Mouse (Mus musculus): ENCODE data around the gene Nsun2. TPM values are rescaled to one million over a fixed set of nuclear protein-coding genes. Genes with fewer than 3 reads are reported as not detected.
"Not testable (repeated sequence)": the region's sequence is repeated elsewhere in the genome, so short reads cannot be mapped to it uniquely, and the experiment has no call there.

Nsun2 gene
- polyA plus RNA-seq, 1 experiment = 64.6 TPM

GRCm38 (mm10) chr13:69583591-69583990 is 50.0 kb downstream of the Nsun2 start:
- no peak for DNase-seq (ENCODE audit: extremely low spot score in 1 of 2, low spot score in 1 of 2)

DNA sequence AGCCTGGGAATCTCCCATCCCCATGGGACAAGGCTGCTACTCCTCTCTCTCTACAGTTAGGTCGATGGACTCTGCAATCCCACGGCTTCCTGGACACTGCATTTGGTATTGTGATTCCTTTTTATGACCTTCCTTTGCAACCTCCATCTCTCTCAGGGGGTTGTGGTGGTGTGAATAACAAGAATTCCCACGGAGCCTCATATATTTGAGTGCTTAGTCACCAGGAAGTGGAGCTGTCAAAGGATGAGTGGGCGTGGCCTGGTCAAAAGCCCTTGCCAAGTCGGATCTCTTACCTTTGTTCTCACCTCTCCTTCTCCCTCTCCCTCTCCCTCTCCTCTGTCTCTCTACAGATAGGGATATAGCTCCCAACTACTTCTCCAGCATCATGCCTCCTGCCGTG is 52.3 kb downstream of the Nsun2 start:
- no peak for DNase-seq (ENCODE audit: extremely low spot score in 1 of 2, low spot score in 1 of 2)

DNA sequence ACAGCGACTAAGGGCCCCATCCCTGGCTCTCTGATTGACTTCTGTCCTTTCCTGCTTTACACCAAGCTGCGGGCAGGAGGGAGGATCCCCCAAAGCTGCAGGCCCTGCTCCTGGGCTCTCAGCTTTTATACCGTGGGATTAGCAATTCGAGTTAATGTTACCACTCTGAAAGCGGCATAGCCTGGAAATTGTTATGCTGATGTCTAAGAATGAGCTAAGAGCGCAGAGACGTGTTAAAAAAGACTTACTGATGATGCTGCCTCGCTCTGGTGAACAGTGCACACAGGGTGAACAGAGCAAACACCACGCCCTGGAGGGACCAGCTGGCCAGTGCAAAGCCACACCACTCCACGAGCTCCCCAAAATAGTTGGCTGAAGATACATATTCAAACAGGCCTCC is 52.8 kb downstream of the Nsun2 start:
- no peak for DNase-seq (ENCODE audit: extremely low spot score in 1 of 2, low spot score in 1 of 2)

DNA sequence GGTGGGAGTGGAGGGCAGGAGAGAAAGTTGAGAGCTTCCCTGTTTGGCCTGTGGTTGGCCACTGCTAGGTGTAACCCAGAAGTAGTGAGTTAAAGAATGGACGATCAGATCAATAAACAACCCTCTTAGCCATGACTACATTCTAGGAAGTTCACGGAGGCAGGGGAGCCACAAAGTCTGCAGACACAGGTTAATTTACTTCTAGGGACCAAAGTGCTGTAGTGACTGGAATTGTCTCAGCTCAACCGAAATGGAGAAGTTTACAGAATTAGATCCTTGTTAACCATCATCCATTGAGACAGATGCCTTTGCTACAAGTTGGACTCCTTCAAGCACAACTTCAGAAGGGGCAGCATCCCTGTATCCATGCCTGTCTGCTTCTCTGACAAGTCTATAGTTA is 54.3 kb downstream of the Nsun2 start:
- DNase-seq (ENCODE audit: extremely low spot score in 1 of 2, low spot score in 1 of 2) = no peak

DNA sequence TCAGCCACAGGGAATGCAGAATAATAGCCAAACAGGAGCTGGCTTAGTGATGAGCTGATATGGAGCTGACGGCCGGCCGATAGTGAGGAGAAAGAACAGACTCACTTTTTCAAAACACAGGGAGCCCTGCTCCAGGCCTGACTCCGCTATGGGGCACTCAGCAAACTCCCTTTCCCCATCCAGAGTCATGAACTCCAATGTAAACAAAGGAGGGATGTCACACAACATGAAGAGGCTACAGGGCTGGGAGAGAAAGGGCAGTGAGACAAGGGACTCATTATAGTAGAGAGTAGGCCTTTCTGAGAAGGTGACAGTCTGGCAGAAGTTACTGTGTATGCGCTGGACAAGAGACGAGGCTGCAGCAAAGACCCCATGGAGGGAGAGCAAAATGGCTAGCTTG is 54.7 kb downstream of the Nsun2 start:
- no peak for DNase-seq (ENCODE audit: extremely low spot score in 1 of 2, low spot score in 1 of 2)

DNA sequence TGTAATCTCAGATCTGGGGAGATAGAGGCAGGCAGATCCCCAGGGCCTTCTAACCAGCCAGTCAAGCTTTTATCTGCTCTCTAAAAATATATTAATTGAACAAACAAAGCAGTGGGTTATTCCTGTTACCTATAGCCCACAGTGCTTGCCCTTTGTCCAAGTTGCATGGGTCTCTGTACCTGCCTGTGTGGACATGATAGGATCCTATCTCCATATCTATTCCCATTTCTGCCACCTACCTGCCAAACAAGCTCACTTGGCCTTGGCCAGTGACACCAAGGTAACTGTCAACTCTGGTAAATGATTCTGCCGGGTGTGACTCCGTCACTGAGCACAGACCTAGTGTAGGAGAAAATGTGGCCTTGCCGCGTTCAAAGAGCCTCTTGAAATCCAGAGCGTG is 57.8 kb downstream of the Nsun2 start:
- no peak for DNase-seq (ENCODE audit: extremely low spot score in 1 of 2, low spot score in 1 of 2)

DNA sequence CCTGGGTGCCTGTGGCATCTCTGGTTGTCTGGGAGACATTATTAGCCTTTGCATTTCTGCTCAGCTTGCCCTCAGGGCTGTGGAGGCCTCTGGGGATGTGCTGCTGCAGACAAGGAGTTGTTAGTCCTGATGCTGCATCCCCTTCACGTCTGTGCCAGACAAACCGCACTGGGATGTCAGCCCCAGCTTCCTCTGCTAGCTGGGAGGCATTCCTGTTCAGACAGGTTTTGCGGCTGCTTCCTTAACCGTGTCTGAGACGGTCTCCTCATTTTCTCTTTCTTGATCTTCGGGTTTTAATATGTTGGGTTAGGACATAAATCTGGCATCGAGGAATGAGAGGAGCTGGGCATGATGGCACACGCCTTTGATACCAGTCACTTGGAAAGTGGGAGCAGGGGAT is 58.7 kb downstream of the Nsun2 start:
- no peak for DNase-seq (ENCODE audit: extremely low spot score in 1 of 2, low spot score in 1 of 2)

DNA sequence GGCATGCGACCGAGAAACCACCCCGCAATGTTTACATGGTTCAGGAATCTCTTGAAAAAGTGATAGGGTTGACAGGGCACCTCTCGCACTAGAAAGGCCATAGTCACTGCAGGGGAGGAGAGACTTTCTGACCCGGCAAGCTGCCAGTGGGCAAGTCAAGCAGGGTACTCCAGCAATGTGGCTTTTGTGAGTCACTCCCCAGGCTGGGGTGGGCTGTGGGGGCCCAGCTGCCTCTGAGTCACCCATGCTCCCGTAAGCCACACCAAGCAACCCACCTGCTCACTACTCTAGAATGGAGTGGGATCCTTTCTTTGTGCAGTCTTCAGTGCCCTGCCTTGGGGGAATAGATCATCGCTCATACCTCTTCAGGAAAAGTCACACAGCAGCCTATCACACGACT is 59.9 kb downstream of the Nsun2 start:
- no peak for DNase-seq (ENCODE audit: extremely low spot score in 1 of 2, low spot score in 1 of 2)

DNA sequence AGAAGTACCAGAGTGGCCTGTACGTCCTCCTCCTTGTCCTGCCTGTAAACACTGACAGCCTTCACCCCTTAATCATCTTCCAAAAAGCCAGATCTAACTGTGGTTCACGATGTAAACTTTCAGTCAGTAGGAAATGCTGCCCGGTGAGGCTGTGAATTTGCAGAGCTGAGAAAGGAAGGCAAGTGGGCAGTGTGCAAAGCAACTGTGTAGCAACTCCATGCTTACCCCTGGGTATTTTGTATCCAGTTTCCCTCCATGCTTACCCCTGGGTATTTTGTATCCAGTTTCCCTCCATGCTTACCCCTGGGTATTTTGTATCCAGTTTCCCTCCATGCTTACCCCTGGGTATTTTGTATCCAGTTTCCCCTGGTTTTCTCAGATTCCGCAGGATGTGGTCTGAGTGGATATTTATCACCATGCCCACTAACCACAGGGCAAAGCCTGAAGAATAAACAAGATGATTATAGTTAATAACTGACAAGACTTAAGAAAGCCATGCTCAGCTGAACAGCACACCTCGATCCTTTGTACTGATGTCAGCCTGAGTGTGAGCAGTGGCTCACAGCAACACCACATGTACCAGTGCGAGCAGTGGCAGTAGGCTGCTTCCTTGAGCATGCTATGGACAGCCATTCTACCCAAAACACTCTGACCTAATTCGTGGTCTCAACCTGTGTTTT is 61.2 kb downstream of the Nsun2 start:
- no peak for DNase-seq (ENCODE audit: extremely low spot score in 1 of 2, low spot score in 1 of 2)

GRCm38 (mm10) chr13:69595911-69596310 is 62.4 kb downstream of the Nsun2 start:
- DNase-seq (ENCODE audit: extremely low spot score in 1 of 2, low spot score in 1 of 2) = no peak

- DNase-seq (ENCODE audit: extremely low spot score in 1 of 2, low spot score in 1 of 2) = no peak
Measured at GRCm38 (mm10) chr13:69596515-69596914, 63.0 kb downstream of the Nsun2 start.

DNA sequence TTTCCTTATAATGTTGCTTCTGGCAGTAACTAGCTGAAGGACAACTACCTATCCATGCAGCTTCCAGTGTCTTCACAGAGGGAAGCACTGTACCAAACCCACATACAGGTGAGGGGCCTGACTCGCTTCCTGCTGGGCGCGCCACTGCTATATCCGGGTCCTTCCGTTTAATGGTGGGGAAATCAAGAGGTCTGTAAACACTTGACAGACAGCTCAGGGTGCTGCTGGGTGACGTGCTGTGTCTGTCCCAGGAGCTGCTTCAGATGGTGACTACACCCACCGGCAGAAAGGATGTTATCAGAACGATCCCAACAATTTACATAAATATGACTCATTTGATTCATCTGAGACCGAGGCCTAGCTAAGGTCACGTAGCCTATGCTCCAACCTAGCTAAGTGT is 65.3 kb downstream of the Nsun2 start:
- no peak for DNase-seq (ENCODE audit: extremely low spot score in 1 of 2, low spot score in 1 of 2)

DNA sequence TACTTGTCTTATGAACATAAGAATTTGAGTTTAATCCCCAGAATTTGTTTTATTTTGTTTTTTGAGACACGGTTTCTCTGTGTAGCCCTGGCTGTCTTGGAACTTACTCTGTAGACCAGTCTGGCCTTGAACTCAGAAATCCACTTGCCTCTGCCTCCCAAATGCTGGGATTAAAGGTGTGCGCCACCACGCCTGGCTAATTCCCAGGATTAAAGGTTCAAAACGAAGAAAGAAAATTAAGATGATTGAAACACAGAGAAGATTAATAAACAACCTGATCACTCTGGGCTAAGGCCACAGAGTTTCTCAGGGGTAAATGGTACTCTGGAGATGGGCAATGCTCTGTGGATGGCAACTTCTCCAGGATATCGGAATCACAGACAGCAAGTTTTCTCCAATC is 67.3 kb downstream of the Nsun2 start:
- not testable (repeated sequence) for DNase-seq (ENCODE audit: extremely low spot score in 1 of 2, low spot score in 1 of 2)

DNA sequence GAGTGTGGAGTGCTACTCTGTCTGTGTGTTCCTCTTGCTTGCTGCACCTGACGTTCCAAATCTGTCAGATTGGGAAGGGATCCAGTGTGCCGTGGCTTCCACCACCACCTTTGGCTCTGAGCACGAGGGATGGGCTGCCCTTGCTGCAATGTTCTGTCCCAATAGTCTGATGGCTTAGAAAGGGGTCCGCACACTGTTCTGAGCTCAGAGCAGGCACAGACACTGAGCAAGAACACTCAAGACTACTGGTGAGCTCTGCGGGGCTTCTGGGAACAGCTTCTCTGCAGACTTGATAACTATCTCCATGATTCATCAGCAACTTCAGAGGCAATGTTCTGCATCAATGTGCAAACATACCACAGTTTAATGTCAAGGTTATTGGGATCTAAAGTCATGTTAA is 67.8 kb downstream of the Nsun2 start:
- no peak for DNase-seq (ENCODE audit: extremely low spot score in 1 of 2, low spot score in 1 of 2)

DNA sequence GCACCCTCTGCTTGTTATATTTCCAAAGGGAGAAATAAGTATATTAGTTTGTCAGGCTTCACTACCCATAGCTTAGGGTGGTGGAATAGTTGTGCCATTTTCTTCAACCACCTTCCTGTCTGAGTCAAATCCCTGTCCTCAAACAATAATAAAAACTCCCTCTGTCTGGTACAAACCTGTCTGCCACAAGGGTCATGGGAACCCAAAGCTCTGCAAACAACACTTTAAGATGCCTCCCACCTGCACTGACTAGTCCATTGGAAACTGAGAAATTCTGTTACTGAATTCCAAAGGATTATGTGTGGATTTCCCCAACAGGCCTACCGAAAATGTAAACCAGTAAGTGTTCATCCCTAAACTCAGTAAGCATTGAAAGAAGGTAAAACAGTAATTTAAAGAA is 71.1 kb downstream of the Nsun2 start:
- DNase-seq (ENCODE audit: extremely low spot score in 1 of 2, low spot score in 1 of 2) = no peak

DNA sequence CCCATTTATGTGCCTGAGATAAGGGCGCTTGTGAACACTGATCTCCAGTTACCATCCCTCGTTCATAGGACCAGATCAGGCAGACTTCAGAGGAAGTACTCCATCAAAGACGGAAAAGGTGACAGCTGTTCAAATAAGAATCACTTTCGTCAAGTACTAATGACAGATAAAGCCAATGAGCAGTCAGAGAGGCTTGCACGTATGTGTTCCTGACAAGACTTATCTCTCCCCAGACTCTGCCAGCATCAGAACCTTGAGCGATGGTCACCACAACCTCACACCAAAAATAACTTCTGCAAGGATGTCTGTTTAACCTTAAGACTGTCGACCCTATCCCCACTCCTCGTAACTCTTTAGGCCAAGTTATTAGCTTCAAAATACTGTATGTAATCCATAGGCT is 75.2 kb downstream of the Nsun2 start:
- no peak for DNase-seq (ENCODE audit: extremely low spot score in 1 of 2, low spot score in 1 of 2)

DNA sequence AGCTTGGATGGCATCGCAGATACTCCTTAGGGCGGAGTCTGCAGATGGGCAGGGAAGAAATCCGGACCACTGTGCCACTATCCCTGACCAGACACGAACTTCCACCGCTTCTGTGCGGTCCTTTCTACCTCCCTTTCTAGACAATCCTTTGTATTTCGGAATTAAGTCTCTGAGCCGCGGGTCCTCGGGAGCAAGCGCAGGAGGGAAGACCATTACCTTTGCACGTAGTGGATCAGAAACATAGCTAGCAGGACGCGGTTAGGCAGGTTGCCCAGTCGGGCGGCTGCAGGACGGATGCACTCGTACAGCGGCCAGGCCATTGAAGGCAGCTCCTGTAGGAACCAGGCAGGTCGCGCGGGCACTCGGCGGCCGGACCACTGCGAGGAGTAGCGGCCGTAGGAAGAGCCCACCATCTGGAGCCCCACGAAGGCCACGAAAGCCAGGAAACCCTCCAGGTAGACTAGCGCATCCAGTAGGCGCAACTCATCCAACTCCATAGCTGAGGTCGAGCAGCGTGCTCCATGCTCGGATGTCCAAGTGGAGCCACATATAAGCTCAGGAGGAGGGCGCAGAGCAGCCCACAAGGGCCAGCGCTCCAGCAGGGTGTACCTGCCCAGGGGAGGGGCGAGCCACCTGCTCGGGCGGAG is 77.3 kb downstream of the Nsun2 start:
- peak in 1 of 2 experiments; percentile 32 for DNase-seq (ENCODE audit: extremely low spot score in 1 of 2, low spot score in 1 of 2)

- DNase-seq (ENCODE audit: extremely low spot score in 1 of 2, low spot score in 1 of 2) = peak; percentile 99 to 100
Measured at GRCm38 (mm10) chr13:69611398-69612174, 78.0 kb downstream of the Nsun2 start, which contains the start of gene Srd5a1. TSS of gene Srd5a1 (minus strand) at chr13:69611442.

DNA sequence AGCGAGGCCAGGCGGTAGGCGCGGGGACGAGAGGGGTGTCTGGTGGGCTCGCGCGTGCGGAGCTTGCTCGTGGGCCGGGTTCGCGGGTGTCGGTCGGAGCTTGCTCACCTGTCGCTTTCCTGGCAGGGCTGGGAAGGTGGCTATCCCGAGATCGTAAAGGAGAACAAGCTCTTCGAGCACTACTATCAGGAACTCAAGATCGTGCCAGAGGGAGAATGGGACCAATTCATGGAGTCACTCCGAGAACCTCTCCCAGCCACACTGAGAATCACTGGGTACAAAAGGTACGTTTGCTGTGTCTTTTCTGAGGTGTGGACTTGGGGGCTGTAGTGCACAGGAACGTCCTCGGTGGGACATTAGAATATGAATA is 78.6 kb downstream of the Nsun2 start:
- DNase-seq (ENCODE audit: extremely low spot score in 1 of 2, low spot score in 1 of 2) = no peak

DNA sequence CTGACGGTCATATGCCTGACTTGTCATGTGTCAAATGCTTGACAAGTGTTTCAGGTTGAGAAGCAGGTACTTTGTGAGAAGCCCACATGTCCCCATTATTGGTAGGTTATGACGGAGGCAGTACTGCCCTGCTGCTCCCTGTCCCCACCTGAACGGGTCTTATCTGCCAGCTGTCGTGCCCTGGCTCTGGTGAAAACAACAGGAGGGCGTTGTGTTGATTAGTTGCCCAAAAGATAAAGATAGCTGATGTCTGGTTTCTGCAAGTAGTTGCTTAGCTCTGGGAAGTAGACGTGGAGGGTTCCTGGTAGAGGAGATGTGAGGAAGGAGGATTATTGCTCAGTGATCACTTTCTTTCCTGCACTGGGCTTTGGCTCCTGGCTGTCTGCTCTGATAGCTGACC is 83.2 kb downstream of the Nsun2 start:
- no peak for DNase-seq (ENCODE audit: extremely low spot score in 1 of 2, low spot score in 1 of 2)

DNA sequence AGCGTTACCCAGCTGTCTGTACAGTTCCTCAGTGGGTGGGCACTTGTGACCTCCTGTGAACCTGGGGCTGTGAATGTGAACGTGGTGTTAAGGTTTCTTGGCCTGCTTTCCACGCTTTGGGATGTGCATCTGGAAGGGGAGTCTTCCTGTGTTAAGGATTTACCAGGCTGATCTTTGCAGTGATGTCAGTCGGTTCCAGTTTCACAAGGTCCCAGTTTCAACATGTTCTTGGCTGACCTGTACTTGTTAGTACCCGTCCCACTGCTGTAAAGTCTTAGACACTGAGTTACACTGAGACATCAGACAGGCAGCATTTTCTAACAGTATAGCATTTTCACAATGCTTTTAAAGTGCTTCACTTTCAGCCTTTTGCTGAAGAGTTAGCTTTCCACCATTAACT is 90.3 kb downstream of the Nsun2 start:
- no peak for DNase-seq (ENCODE audit: extremely low spot score in 1 of 2, low spot score in 1 of 2)

DNA sequence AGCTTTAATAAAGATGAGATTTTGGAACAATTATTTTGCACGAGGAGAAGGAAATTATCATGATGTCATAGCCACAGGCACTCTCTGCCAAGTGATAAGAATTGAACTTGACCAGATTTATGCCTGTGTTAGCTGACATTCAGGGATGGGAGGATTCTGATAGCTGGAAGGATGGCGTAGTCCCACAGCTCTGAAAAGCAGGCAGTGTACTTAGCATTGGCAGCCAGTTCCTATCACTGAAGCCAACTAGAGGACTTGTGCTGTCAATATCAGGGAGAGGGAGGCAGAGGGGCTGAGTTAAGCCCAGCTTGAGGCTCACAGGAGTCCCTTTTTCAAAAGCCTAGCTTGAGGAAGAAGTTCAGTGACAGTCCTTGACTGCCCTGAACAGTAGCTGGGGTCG is 91.0 kb downstream of the Nsun2 start:
- DNase-seq (ENCODE audit: extremely low spot score in 1 of 2, low spot score in 1 of 2) = no peak

Measured in frontal cortex, adult 2 months (tissue).